Mouse (Mus musculus): Measurements from ENCODE around the gene Gm17018.

DNA sequence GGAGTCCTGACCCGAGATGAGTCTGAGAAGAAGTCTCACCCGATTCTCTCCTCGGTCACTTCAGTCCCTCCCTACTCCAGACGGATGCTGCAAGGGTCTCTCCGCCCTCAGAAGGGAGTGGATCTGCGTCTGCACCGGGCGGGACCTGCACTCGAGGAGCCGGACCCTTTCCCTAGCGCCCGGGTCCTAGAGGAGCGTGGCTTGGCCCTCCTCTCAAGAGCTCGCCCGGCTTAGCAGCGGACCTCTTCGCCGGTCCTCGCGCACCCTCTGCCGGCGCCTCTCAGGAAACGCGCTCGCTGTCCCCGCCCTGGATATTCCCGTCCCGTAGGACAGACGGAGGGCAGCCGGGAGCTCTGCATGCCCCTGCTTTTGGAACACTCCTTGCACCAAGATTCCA lies 15.5 kb upstream of the Gm17018 start:
- TF ChIP-seq EP300 (optimal IDR thresholded peaks at IDR 0.05), result no peak
- TF ChIP-seq CTCF (IDR thresholded peaks at IDR 0.05; ENCODE audit: low read depth), result peak; percentile 94

Data from stomach, postnatal 0 days (tissue).